Mouse (Mus musculus) cerebellum, adult 9-10 months (tissue): ENCODE results near the gene Lrp2bp.

Source experiments
- DNase-seq: peaks from one replicate; pipeline ENCODE4 v3.0.0; 2022

Lrp2bp gene

DNA sequence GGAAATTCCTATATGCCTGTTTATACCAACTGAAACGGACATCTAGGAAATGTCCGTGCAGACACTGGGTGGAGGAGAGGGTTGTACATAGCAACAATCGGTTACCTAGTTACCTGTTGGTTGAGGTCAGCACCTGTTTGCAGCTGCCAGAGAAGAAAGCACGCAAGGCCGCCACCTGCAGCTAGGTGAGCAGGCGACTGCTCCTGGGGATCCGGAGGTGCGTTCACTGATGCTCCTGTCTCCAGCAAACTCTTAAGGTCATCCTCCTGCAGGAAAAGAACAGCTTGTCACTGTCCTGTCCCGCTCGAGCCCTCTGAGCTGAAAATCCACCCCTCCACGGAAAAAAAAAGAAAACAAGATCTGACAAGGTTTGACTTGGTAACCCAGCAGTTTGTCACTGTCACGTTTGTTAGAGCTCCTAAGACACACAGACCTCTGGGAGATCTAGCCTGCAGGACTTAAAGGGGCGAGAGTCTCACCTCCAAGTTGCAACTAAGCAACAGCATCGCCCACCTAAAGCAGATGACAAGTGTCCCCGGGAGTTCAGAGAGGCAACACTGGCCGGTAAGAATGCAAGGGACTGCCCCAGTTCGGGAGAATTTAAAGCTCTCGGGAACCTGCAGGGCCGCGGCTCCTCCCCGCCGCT lies at the start of gene Lrp2bp:
Gene Lrp2bp (plus strand): TSS at position 166 of the 646 bp plus-strand sequence.
- DNase-seq, result no peak

DNA sequence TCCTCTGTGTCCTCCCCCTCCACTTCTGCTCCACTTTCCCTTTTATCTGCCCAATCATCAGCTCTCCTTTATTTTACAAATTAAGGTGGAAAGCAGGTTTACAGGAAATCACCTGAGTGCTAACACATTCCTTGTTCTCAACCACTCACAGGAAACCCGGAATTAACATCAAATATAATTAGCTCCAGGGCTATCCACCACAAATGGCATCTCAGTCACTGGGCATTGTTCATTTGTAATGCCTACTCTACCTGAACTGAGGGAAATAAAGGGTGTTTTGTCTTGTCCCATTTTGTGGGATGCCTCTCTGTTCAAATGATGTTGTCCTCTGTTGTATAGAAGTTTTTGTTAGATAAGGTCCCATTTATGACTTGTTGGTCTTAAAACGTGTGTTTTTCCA lies 48.5 kb upstream of the Lrp2bp start:
- no peak for DNase-seq

DNA sequence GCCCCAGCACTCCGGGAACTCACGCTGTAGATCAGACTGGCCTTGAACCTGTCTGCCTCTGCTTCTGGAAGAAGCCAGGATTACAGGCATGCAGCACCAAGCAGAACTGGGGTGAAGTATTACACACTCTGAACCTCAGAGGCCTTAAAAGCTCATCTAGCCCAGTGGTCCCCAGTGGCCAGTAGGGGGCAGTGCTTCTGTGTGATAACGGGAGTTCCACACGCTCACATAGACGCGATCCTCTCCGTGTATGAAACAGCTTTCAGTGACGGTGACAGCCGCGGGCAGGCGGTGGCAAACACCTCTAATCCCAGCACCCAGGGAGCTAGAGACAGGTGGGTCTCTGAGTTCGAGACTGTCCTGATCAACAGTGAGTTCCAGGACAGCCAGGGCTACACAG lies 28.2 kb upstream of the Lrp2bp start:
- no peak for DNase-seq

GRCm38 (mm10) chr8:45973988-45974505 lies 25.1 kb upstream of the Lrp2bp start:
- no peak for DNase-seq

DNA sequence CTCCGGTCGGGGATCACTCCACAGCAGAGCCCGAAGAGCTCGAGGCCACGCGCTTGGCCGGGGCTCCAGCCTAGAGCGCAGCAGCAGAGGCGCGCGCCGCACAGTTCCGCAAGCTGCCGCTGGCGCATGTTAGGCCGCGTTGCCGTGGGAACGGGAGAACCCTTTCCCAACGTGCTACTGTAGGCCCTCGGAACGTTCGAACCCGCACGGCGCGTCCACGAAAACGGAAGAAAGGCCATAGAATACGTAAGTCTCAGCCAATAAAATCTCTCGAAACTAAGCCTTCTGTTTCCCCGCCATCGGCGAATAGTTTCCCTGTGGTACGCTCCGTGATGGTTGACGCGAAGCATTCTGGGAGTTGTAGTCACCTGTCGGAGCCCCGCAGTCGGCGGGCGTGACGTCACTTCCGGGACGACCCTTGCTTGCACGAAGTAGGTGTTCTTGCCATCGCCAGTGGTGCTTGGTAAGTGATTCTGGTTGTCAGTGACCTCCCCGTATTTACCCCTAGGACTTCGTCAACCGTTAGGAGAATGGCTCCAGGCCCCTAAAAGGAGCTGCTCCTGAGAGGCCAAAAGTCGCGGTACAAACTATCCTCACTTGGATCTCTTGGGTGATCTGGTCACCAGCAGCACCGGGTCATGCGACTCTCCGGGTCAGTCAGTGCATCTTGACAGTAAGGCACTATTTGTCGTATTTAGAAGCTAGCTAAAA lies 23.8 kb upstream of the Lrp2bp start, which contains the start of the genes 1700029J07Rik and Ufsp2:
Gene 1700029J07Rik (minus strand): TSS at position 127 of the 711 bp plus-strand sequence.
Gene Ufsp2 (plus strand): TSS at position 403 of the 711 bp plus-strand sequence.
- DNase-seq, result peak; percentile 99

GRCm38 (mm10) chr8:45975837-45976468 lies 23.1 kb upstream of the Lrp2bp start:
- no peak for DNase-seq

DNA sequence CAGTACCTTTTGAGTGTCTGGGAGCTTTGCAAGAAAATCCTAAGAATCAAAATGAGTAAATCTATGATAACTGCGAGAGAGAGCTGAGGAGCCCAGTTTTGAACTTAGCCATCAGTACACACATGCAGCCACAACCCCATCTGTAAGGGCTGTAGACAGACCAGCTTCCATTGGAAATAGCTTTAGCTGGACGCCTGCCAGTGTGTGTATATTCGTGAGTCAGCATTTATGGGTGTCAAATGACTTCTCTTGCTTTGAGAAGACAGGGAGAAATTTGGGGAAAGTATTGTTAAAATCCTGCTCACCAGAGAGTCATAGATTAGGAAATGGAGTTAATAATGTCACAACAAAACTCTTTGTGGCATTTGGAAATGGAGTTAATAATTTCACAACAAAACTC lies 12.4 kb upstream of the Lrp2bp start:
- DNase-seq, result no peak

- no peak for DNase-seq
Measured at GRCm38 (mm10) chr8:45988189-45988588, 10.9 kb upstream of the Lrp2bp start.

DNA sequence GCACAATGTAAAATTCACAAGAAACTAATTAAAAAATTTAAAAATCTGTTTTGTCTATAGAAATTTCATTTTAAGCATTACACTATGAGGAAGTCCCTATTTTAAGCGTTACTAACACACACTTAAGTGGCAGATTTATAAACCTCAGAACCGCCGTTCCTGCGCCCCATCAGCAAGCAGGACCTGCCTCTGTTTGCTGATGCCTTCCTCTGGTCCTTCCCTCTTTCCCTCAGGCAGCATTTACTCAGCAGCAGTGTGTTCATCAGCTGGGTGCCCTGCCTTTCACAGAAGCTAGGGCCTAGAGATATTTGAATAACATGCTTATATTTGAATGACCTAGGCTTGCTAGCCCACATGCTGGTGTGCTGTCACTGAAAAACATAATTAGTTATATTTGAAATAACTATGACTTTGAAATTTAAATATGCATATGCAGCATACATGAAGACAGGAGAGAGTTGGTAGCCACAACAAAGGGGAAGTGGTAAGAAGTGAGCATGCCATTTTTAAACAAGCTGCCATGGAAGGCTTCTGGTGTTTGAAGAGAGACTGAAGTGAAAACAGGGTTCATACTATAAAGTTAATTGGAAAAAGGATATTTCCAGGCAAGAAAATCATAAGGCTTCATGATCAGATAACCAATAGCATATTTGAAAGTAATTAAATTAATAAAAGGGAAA lies 8.3 kb upstream of the Lrp2bp start:
- DNase-seq, result no peak

- DNase-seq, result no peak
Measured at GRCm38 (mm10) chr8:45994111-45994510, 5.0 kb upstream of the Lrp2bp start.

DNA sequence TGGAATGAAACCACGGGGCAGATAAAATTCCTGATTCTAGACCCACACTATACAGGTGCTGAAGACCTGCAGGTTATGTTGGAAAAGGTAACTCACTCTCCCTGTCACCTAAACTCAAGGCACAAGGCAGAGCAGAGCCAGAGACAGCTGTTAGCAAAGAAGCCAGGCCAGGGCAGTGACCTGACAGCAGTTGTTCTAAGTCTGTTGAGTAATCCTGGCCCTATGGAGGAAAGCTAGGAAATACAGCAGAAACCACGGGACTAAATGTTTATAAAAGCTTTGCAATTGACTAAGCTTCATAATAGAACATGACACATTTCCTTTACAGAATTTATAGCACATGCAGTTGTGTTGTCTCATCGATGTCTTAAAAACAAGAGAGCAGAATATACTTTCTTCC lies 3.5 kb upstream of the Lrp2bp start:
- DNase-seq, result no peak

- DNase-seq, result peak; percentile 37
Measured at GRCm38 (mm10) chr8:45998228-45998627, 875 bp upstream of the Lrp2bp start.

DNA sequence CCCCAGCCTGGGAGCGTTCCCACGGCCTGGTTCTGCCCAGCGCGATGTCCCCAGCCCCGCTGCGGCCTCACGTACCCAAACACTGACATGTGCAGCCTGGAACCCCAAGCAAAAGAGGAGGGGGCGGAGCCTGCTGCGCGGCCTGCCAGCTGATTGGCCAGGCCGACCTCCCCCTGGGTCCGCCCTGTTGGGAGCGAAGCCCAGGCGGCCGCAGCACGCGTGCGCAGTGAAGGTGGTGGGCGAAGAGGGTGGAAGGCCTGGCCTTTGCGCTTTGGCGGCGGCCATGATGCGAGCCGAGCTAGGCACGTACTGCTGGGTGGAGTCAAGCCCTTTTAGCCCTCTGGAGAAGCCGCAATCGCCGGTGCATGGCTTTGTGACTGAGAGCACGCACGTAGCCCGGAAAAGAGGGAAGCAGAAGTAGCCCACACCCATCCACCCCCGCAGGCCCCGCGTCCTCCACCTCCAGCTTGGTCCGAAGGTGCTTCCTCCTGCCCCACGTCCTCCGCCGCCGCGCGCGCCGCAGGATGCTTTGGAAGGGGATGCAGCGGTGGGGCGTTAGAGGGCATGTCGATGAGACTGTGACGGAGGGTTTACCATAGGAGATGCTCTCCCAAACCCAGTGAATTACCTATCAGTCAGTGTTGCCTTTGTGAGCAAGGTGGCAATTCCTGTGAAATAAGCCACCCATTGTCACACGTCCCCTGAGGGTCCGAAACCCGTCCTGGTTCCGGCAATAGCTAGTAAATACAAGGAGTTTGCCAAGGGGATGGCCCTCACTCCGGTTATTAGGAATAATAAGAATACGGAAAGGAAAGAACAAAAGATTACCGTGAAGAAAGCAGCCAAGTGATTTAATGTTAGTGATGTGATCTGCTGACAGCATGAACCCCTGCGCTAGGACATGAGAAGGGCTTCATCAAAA lies 942 bp downstream of the Lrp2bp start:
- DNase-seq, result peak; percentile 100

DNA sequence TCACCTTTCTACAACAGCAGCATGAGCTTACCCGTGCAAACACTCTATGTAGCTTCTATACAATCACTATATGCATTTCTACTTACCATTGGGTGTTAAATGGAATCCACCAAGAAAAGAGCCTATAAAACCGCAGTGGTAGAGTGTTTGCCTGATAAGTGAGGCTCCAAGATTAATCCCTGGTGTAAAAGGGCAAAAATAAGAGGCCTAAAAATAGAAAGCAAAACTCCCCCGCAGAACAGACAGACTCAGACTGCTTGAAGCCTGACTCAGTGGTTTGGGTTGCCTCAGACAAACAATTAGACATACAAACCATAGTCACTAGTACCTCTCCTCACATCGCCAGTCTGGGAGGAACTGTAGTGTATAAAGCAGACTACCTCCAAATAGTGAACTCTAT lies 6.5 kb downstream of the Lrp2bp start, which contains the start of gene Ankrd37:
Gene Ankrd37 (minus strand): TSS at position 112 of the 400 bp plus-strand sequence.
- no peak for DNase-seq

DNA sequence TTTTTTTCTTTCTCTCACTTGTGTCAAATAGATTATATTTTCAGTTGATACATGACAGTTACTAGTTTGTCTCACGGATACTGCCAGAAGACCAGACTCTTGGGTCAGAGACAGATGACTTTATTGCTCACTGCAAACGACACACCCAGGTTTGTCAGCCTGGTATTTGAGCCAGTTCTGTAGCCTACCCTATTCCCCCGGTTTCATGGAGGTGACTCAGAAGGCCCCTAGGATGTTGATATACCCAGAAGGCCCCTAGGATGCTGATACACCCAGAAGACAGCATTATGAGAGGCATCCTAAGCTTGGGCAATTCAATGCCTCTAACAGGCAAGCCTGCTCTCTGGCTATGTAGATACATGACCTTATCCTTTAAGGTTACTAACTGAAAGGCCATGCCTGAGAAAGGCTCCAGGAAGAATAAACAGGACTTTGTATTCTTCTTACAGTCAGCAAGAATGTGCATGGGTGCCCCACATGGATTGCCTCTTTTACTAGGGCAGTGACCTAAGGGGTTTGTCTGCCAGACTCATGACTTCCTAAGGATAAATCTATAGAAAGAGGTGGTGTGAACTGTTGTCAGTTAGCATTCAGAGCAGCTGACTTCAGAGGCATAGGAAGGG lies 8.1 kb downstream of the Lrp2bp start:
- no peak for DNase-seq

DNA sequence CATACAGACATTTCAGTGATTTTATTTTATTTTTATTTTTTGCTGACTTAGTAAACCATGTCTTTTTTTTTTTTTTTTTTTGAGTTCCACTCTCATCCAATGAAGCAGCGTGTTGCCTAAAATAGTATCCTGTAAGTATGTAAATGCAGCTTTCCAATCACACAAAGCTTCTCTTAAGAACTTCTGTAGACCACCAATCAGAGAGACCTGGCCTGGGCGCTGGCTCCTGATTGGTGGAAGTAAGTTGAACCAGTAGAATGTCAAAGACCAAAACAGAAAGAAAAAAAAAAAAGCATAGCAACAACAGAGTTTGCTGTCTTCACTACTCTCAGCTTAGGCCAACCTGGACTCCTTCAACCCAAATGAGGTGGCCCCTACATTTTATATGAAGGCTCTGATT lies 11.2 kb downstream of the Lrp2bp start:
- DNase-seq, result no peak

DNA sequence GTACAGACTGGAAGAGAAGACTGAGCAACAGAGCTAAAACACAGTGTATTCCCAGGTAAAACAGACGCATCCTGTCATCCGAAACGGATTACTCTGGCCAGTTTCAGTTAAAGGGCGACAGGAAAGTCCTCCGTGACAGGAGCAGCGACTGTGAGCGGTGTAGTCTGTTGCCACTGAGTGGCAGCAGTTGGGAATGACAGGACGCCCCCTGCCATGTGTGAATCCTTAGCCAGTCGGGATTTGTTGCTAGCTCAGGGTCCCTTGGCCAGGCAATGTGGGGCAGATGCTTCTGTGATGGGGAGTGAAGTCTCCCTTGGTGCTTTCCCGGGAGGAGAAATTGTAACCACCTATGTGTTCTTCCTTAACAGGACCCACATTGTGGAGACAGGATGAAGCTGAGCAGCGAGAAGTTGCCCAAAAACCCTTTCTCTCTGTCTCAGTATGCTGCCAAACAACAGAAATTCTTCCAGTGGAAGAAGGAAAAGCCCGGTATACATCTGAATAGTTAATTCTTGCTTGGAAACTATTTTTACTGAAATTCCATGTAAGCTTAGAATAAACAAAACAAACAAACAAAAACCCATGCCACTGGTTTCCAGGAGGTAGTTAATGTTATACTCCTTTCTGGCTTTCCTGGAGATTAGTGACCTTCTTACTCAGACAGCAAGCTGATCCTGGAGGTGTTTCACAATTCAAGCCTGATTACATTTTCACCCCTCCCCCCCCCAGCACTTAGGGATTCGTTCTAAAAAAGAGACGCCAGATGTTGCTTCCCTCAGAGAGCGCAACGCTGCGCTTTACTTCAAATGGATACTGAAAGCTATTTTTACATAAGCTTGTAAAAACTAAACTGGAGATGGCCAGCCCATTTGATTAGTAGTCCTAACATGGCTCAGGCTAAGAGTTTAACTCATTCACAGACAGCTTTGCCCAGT lies 11.9 kb downstream of the Lrp2bp start:
- DNase-seq, result peak; percentile 24

- DNase-seq, result no peak
Measured at GRCm38 (mm10) chr8:46022203-46022602, 23.1 kb downstream of the Lrp2bp start.

DNA sequence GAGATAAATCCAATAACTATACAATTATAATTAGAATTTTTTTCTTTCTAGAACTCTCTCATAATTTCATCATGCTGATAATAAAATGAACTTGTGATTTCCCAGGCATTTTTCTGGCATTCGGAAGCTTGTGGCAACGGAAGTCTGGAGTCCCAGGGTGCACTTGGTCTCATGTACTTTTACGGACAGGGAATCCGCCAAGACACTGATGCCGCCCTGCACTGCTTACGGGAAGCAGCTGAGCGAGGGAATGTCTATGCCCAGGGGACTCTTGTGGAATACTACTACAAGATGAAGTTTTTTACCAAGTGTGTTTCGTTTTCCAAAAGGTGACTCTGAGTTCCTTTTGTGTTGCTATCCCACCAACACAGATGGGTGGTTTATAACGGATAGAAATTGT lies 23.7 kb downstream of the Lrp2bp start:
- no peak for DNase-seq

GRCm38 (mm10) chr8:46024392-46024791 lies 25.3 kb downstream of the Lrp2bp start:
- DNase-seq, result no peak
